Mouse (Mus musculus) cortical plate, adult 2 months (tissue): ENCODE results near the gene Insl3.

Experiments used
- CTCF ChIP-seq: fragments of 200-500 bp; IDR thresholded peaks from 2 replicates; pipeline ENCODE4 v1.5.1; 2011; ENCODE audit warnings: mild to moderate bottlenecking, control low read depth, low read length; ENCODE audit not compliant: insufficient read depth; ENCODE audit errors: extremely low read depth
- POLR2A ChIP-seq: fragments of 200-500 bp; IDR thresholded peaks from 2 replicates; pipeline ENCODE4 v1.6.1; 2011; ENCODE audit warnings: mild to moderate bottlenecking, low read length, control low read depth; ENCODE audit not compliant: insufficient read depth; ENCODE audit errors: extremely low read depth

DNA sequence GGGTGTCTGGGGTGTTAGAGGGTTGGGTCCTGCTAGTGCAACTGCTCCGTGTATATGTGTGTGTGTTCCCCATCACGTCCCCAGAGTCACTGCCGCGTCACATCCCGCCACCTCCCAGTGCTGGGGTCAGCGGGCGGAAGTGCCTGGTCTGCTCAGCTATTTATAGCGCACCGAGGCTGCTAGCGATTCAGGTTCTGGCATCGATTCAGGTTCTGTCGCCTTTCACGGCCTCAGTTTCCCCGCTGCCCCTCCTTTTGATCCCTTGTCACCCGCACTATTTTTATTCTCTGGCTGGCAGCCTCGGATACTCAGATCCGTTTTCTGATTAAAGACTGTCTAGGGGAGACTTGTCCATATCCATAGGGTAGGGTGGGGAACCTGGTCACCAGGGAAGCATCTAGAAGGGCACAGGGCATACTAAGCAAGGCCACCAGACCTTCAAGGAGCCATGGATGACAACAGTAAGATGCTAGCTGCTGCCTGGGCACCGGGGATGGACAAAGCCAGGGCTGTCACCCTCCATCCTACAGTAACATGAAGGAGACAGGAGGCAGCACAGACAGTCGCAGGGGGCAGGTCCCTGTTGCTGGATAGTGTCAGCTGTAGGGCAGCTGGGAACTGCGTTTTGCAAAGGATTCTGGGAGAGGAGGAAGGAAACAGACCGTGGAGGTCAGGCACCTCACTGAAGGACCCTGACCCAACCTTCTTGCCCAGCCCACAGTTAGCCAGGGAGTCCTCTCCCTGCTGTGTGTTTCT lies 20.6 kb upstream of the Insl3 start:
- TF ChIP-seq CTCF (no peak), POLR2A (no peak)
